Mouse (Mus musculus) hindbrain, embryonic 13.5 days (tissue): ENCODE results near the gene Dnaaf1. TPM values are rescaled to one million over a fixed set of nuclear protein-coding genes. Genes with fewer than 3 reads are reported as not detected.

Source experiments
- ATAC-seq: fragments of 200-750 bp; cut with Nextera tagmentation; 2 replicates; pipeline ENCODE4 v1.8.0; 2017; ENCODE audit warnings: moderate TSS enrichment; ENCODE audit not compliant: low FRiP score
- H3K27ac ChIP-seq: fragments of 300-500 bp; sonication (generic); 2 replicates; pipeline ENCODE4 v1.5.1; 2015; ENCODE audit warnings: inconsistent platforms, mild to moderate bottlenecking, moderate library complexity
- H3K27me3 ChIP-seq: fragments of 300-500 bp; sonication (generic); 2 replicates; pipeline ENCODE4 v1.6.1; 2015; ENCODE audit warnings: mild to moderate bottlenecking, inconsistent platforms
- H3K36me3 ChIP-seq: fragments of 300-500 bp; sonication (generic); 2 replicates; pipeline ENCODE4 v1.6.1; 2015; ENCODE audit warnings: mild to moderate bottlenecking, inconsistent platforms
- H3K4me1 ChIP-seq: fragments of 300-500 bp; sonication (generic); replicated peaks from 2 replicates; pipeline ENCODE4 v1.6.1; 2015; ENCODE audit warnings: inconsistent platforms
- H3K4me2 ChIP-seq: fragments of 300-500 bp; sonication (generic); 2 replicates; pipeline ENCODE4 v1.6.1; 2015; ENCODE audit warnings: inconsistent platforms, mild to moderate bottlenecking, moderate library complexity
- H3K4me3 ChIP-seq: fragments of 300-500 bp; sonication (generic); 2 replicates; pipeline ENCODE4 v1.5.1; 2015; ENCODE audit warnings: mild to moderate bottlenecking, inconsistent platforms
- H3K9ac ChIP-seq: fragments of 300-500 bp; sonication (generic); 2 replicates; pipeline ENCODE4 v1.6.1; 2015; ENCODE audit warnings: mild to moderate bottlenecking, inconsistent platforms
- H3K9me3 ChIP-seq: fragments of 300-500 bp; sonication (generic); 2 replicates; pipeline ENCODE4 v1.6.1; 2016; ENCODE audit warnings: inconsistent platforms
- WGBS: fragments of 180-500 bp; shearing (Covaris S2); methylation state at CpG from one replicate; pipeline ENCODE4 v1.1.7; 2015; 5-methylcytosine and 5-hydroxymethylcytosine counted together
- polyA plus RNA-seq: library from polyadenylated mRNA; unstranded; fragments of >200 nt; fragmentation: Nextera tagmentation; extraction: Ambion mirVana; gene quantifications from 2 replicates; pipeline ENCODE4 v1.2.1, GENCODE M21; 2015

Dnaaf1 gene
- polyA plus RNA-seq, 1 experiment from 2014 or later, result 0.29 TPM

DNA sequence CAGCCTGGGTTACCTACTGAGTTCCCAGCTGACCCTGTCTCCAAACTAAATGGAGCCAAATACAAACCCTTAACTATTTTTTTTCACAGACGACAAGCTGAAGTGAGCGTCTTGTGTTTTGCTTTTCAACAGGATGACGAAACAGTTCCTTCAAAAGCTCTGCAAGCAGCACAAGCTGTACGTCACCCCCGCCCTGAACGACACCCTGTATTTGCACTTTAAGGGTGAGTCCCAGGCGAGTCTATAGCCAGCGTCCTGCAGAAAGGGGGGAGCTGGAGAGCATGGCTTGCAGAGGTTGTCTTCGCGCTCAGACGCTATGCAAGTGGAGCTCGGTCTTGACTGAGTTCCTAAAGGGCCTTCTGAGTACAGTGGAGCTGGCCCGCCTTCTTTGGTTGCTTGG is 4.1 kb downstream of the Dnaaf1 start:
- H3K27ac ChIP-seq, result no peak overlapping the region
- peaks cover 9% of the 10 kb centered on the region for H3K4me1 ChIP-seq
- no peaks in the 10 kb centered on the region for H3K9me3 ChIP-seq
- no peak overlapping the region for H3K9ac ChIP-seq
- H3K4me3 ChIP-seq, result no peak overlapping the region
- peaks cover 34% of the 10 kb centered on the region for H3K27me3 ChIP-seq
- ATAC-seq, result no peak
- H3K36me3 ChIP-seq, result no peaks in the 10 kb centered on the region
- WGBS, result 38% methylated on average over 13 of the region's 13 CpGs
- no peak overlapping the region for H3K4me2 ChIP-seq

- no peak overlapping the region for H3K4me3 ChIP-seq
- WGBS, result 88% methylated on average over 5 of the region's 5 CpGs
- no peaks in the 10 kb centered on the region for H3K36me3 ChIP-seq
These were observed 5.6 kb downstream of the Dnaaf1 start for GRCm38 (mm10) chr8:119580441-119581161.

DNA sequence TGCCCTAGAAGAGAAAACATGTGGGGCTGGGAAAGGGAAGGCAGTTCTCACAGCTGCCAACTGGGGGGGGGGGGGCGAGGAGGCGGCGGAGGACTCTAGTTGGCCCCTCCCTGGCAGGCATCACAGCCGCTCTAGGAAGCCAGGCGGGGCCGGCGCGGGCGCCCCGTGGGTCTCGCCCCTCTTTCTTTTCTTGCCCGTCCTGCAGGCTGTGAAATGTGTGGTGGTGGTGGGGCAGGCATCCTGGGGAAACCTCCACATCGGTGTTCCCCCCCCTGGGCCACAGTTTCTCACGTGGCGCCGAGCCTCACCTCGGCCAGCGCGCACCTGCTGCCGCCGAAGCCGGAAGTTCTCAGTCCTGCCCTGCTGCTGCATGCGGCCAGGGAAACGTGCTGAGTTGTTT is 10.9 kb downstream of the Dnaaf1 start:
- Histone ChIP-seq H3K4me2 (peak overlapping the region; percentile 51), H3K27me3 (no peaks in the 10 kb centered on the region), H3K27ac (no peak overlapping the region), H3K9ac (peak overlapping the region; percentile 56), H3K9me3 (no peaks in the 10 kb centered on the region), H3K4me1 (peaks cover 4% of the 10 kb centered on the region; the same call in 1 of the 2 replicates), H3K36me3 (no peaks in the 10 kb centered on the region), H3K4me3 (peak overlapping the region; percentile 25)
- WGBS, result 21% methylated on average over 21 of the region's 24 CpGs
- no peak for ATAC-seq

More at GRCm38 (mm10) chr8:119580441-119581161, 5.6 kb downstream of the Dnaaf1 start:
- Histone ChIP-seq H3K4me2 (no peak overlapping the region), H3K27ac (no peak overlapping the region), H3K9me3 (no peaks in the 10 kb centered on the region), H3K4me1 (0 out of 2 replicates have a peak, but pooled peaks cover 3% of the 10 kb centered on the region), H3K9ac (no peak overlapping the region), H3K27me3 (peaks cover 34% of the 10 kb centered on the region)
- no peak for ATAC-seq

DNA sequence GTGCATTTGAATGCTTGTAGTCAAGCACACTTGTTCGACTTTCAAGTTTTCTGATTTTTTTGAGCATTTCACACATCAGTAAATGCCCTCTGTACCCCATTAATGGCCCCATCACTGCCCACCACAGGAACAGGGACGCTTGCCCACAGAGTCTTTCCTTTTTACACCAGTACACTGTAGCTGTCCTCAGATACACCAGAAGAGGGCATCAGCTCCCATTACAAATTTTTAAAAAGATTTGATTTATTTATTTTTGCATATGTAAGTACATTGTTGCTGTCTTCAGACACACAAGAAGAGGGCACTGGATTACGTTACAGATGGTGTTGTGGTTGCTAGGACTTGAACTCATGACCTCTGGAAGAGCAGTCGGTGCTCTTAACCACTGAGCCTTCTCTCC is 13.3 kb downstream of the Dnaaf1 start:
- H3K27ac ChIP-seq, result no peak overlapping the region
- WGBS, result 71% methylated on average over 4 of the region's 4 CpGs
- H3K9ac ChIP-seq, result no peak overlapping the region
- no peaks in the 10 kb centered on the region for H3K9me3 ChIP-seq
- H3K4me1 ChIP-seq, result peaks cover 4% of the 10 kb centered on the region; the same call in 1 of the 2 replicates
- H3K27me3 ChIP-seq, result no peaks in the 10 kb centered on the region
- ATAC-seq, result no peak
- no peak overlapping the region for H3K4me2 ChIP-seq
- no peaks in the 10 kb centered on the region for H3K36me3 ChIP-seq
- H3K4me3 ChIP-seq, result no peak overlapping the region

DNA sequence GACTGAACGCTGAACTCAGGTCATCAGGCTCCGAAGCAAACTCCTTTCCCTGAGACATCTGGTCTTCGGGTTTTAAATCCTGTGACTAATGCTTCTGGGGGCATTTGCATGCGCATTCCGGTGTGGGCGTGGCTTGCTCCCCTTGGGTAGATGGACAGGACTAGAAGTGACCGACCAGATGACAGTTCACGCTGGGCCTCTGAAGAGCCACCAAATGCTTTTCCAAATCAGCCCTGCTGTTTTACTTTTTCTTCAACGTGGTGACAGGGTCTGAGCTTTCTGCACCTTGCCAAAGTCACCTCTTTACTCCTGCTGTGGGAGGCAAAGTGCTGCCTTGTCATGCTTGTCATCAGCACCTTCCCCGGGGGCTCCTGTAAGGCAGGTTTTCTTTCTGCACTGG is 13.8 kb downstream of the Dnaaf1 start:
- Histone ChIP-seq H3K9me3 (no peaks in the 10 kb centered on the region), H3K4me3 (no peak overlapping the region), H3K36me3 (no peaks in the 10 kb centered on the region), H3K27me3 (no peaks in the 10 kb centered on the region), H3K4me1 (peaks cover 4% of the 10 kb centered on the region; the same call in 1 of the 2 replicates), H3K9ac (no peak overlapping the region), H3K4me2 (no peak overlapping the region), H3K27ac (no peak overlapping the region)
- WGBS, result 20% methylated on average over 10 of the region's 10 CpGs
- no peak for ATAC-seq

- Histone ChIP-seq H3K27ac (no peak overlapping the region), H3K9ac (no peak overlapping the region), H3K4me1 (peaks cover 8% of the 10 kb centered on the region), H3K4me3 (no peak overlapping the region), H3K4me2 (no peak overlapping the region), H3K9me3 (no peaks in the 10 kb centered on the region), H3K36me3 (no peaks in the 10 kb centered on the region), H3K27me3 (no peaks in the 10 kb centered on the region)
- no peak for ATAC-seq
- WGBS, result 88% methylated on average over 14 of the region's 14 CpGs
These were observed 15.3 kb downstream of the Dnaaf1 start for GRCm38 (mm10) chr8:119590348-119590747.

DNA sequence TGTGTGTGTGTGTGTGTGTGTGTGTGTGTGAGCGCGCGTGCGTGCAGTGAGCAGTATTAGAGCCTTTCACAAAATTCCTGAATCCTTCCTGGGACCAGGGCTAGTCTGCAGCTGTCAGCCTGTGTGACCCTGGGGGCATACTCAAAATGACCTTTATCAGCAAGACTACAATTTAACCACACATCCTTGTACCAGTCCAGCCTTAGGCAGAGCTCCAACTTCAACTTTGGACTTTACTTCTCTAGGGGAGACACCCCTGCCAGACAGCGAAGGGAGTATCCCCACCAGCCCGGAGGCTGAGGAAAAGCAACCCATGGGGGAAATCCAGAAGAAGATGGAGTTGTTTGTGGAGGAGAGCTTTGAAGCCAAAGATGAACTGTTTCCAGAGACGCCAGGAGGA is 16.4 kb downstream of the Dnaaf1 start:
- Histone ChIP-seq H3K9ac (no peak overlapping the region), H3K4me1 (peaks cover 4% of the 10 kb centered on the region; the same call in 1 of the 2 replicates), H3K27me3 (no peaks in the 10 kb centered on the region), H3K9me3 (no peaks in the 10 kb centered on the region), H3K27ac (no peak overlapping the region), H3K4me2 (no peak overlapping the region), H3K4me3 (no peak overlapping the region), H3K36me3 (peaks cover 6% of the 10 kb centered on the region; the same call in 1 of the 2 replicates)
- ATAC-seq, result no peak
- 91% methylated on average over 7 of the region's 7 CpGs for WGBS

DNA sequence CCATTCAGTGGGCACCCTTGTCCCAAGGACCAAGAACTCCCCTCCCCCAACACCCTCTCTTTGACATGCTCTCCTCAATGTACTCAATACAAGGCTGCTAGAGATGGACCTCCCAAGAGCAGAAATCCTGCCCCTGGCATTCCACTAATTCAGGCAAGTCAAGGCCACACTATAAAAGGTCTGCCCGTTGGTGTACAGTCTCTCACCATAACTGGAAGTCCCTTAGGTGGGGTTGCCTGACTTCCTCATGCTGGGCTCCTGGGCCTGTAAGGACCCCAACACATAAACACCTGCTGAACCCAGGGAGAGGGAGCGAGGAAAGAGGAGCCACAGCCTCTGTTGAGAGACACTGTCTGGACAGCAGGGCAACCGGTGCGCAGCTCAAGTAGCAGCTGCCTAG is 28.7 kb downstream of the Dnaaf1 start:
- Histone ChIP-seq H3K9ac (peak overlapping the region; percentile 88), H3K27ac (no peak overlapping the region), H3K36me3 (peaks cover 42% of the 10 kb centered on the region), H3K27me3 (no peaks in the 10 kb centered on the region), H3K4me3 (peak overlapping the region; percentile 78), H3K4me2 (peak overlapping the region; percentile 96), H3K9me3 (no peaks in the 10 kb centered on the region), H3K4me1 (peaks cover 11% of the 10 kb centered on the region)
- ATAC-seq, result no peak
- 97% methylated on average over 4 of the region's 4 CpGs for WGBS

DNA sequence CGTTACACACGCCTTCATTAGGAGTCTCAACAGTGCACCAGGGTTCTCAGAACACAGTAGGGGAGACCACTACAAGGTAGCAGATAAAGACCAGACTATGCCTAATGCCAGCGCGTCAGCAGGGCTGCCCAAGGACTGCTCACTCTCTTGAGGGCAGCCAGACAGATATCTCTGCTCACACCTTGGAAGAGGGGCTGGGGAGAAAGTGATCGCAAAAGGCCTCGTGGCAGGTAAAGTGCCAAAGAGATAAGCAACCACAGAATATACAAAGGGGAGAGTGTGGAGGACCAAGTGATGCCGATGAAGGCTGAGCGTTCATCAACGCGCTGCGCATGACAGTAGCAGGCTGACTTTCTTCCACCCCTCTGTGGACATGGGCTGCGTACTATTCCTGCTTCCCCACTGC is 29.4 kb downstream of the Dnaaf1 start:
- peak overlapping the region; percentile 96 for H3K4me2 ChIP-seq
- H3K4me3 ChIP-seq, result peak overlapping the region; percentile 78
- no peaks in the 10 kb centered on the region for H3K27me3 ChIP-seq
- peaks cover 35% of the 10 kb centered on the region for H3K36me3 ChIP-seq
- peak; percentile 31; the same call in 1 of the 2 replicates for ATAC-seq
- H3K9ac ChIP-seq, result peak overlapping the region; percentile 88
- 0 out of 2 replicates have a peak overlapping the region, but pooled peaks have one; percentile 48 for H3K27ac ChIP-seq
- peaks cover 11% of the 10 kb centered on the region for H3K4me1 ChIP-seq
- 47% methylated on average over 12 of the region's 12 CpGs for WGBS
- no peaks in the 10 kb centered on the region for H3K9me3 ChIP-seq

- H3K4me2 ChIP-seq, result peak within 1 kb of the TSS; percentile 96
- peak within 1 kb of the TSS; percentile 48; the same call in 1 of the 2 replicates for H3K27ac ChIP-seq
- ATAC-seq, result peak; percentile 85
- H3K36me3 ChIP-seq, result peaks cover 30% of the 10 kb centered on the region
- peaks cover 11% of the 10 kb centered on the region for H3K4me1 ChIP-seq
- H3K27me3 ChIP-seq, result no peaks in the 10 kb centered on the region
- peak within 1 kb of the TSS; percentile 88 for H3K9ac ChIP-seq
- no peaks in the 10 kb centered on the region for H3K9me3 ChIP-seq
- WGBS, result under 1% methylated on average over 23 of the region's 23 CpGs
- H3K4me3 ChIP-seq, result peak within 1 kb of the TSS; percentile 78
These were observed 30.0 kb downstream of the Dnaaf1 start, which contains the start of gene Taf1c for GRCm38 (mm10) chr8:119604996-119605395. Taf1c (minus strand) TSS chr8:119605222.

DNA sequence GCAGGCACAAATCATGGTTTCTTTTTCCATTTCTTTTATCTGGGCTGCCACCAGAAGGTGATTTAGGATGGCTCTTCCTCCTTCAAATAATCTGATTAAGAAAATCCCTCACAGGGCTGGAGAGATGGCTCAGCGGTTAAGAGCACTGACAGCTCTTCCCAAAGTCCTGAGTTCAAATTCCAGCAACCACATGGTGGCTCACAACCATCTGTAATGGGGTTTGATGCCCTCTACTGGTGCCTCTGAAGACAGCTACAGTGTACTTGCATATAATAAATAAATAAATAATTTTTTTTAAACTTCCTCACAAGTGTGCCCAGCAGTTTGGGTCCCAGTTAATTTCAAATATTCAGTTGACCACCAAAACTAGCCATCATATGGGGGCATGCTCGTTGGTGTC is 31.2 kb downstream of the Dnaaf1 start:
- Histone ChIP-seq H3K9ac (no peak overlapping the region), H3K36me3 (peaks cover 17% of the 10 kb centered on the region), H3K27me3 (no peaks in the 10 kb centered on the region), H3K4me2 (no peak overlapping the region), H3K4me3 (no peak overlapping the region), H3K4me1 (peaks cover 11% of the 10 kb centered on the region), H3K27ac (no peak overlapping the region), H3K9me3 (no peaks in the 10 kb centered on the region)
- no peak for ATAC-seq
- WGBS, result 92% methylated on average over 2 of the region's 2 CpGs

GRCm38 (mm10) chr8:119612471-119612870 is 37.4 kb downstream of the Dnaaf1 start, which contains the start of gene Adad2:
Adad2 (plus strand) TSS chr8:119612747.
- Histone ChIP-seq H3K36me3 (no peaks in the 10 kb centered on the region), H3K9ac (no peak within 1 kb of the TSS), H3K4me1 (no peaks in the 10 kb centered on the region), H3K27ac (no peak within 1 kb of the TSS), H3K4me3 (no peak within 1 kb of the TSS), H3K4me2 (no peak within 1 kb of the TSS), H3K9me3 (no peaks in the 10 kb centered on the region), H3K27me3 (no peaks in the 10 kb centered on the region)
- no peak for ATAC-seq
- 85% methylated on average over 26 of the region's 26 CpGs for WGBS

- ATAC-seq, result no peak
These were observed 40.1 kb downstream of the Dnaaf1 start for GRCm38 (mm10) chr8:119615096-119615495.

More at GRCm38 (mm10) chr8:119615096-119615495, 40.1 kb downstream of the Dnaaf1 start:
- Histone ChIP-seq H3K4me3 (no peak overlapping the region), H3K27me3 (no peaks in the 10 kb centered on the region), H3K9me3 (no peaks in the 10 kb centered on the region), H3K4me1 (no peaks in the 10 kb centered on the region), H3K36me3 (no peaks in the 10 kb centered on the region), H3K4me2 (no peak overlapping the region), H3K9ac (no peak overlapping the region), H3K27ac (no peak overlapping the region)
- 69% methylated on average over 14 of the region's 14 CpGs for WGBS
